10 mouse cellular contexts compared by ENCODE assay signal in the genomic region with DNA sequence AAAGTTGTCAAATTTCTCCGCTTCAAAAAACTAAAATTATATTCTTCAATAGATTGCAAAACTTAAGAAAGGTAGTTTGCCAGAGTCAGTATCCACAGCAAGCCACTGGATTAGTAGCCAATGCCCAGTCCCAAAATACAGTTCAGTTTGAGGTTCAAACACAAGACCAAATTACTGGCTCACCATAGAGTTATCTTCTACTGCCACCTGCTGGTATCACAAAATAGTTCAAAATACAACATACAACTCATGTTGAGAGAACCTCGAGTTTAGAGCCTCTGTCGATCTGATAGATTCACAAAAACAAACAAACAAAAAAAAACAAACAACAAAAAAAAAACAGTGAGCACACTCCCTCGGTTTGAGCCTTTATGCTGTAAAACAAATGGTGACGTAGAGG. TPM values are rescaled to one million over a fixed set of nuclear protein-coding genes. Genes with fewer than 3 reads are reported as not detected.
DNase-seq lines count a peak whose midpoint lies in the region; ATAC-seq and TF ChIP-seq lines count a peak whose summit lies in the region.
"Had no signal": no experiment of that assay in that cellular context is flagged by ENCODE, and none has a peak within 500 bp of the region (broad histone marks: within the 10 kb centered on the region; RNA-seq: fewer than 3 reads in every experiment).

No protein-coding gene starts in this region.

- H3K9ac ChIP-seq in liver, adult 2 months (ENCODE audit: low read depth, low read length), result no peak overlapping the region
- no peak overlapping the region for H3K9ac ChIP-seq in liver, embryonic 12.5 days
- H3K9ac ChIP-seq in liver, postnatal 0 days (replicated peaks), result no peak overlapping the region
- H3K9ac ChIP-seq: heart, embryonic 13.5 days; lung, embryonic 15.5 days had no signal

- H3K27me3 ChIP-seq in liver, adult 2 months (ENCODE audit: control insufficient read depth, insufficient read depth, low read length), result no peaks in the 10 kb centered on the region
- H3K27me3 ChIP-seq in liver, embryonic 12.5 days (replicated peaks), result no peaks in the 10 kb centered on the region
- no peaks in the 10 kb centered on the region for H3K27me3 ChIP-seq in liver, postnatal 0 days (ENCODE audit: insufficient read depth, low read length)
- H3K27me3 ChIP-seq: heart, embryonic 13.5 days; lung, embryonic 15.5 days had no signal

- H3K36me3 ChIP-seq in liver, adult 2 months (ENCODE audit: control insufficient read depth, insufficient read depth, low read length), result peaks cover 3% of the 10 kb centered on the region; the same call in 1 of the 2 replicates
- no peaks in the 10 kb centered on the region for H3K36me3 ChIP-seq in liver, embryonic 12.5 days
- no peaks in the 10 kb centered on the region for H3K36me3 ChIP-seq in liver, postnatal 0 days (replicated peaks; ENCODE audit: insufficient read depth, low read length)
- H3K36me3 ChIP-seq: lung, embryonic 15.5 days had no signal

- no peaks in the 10 kb centered on the region for H3K4me1 ChIP-seq in liver, adult 2 months (ENCODE audit: control insufficient read depth, insufficient read depth, low read length)
- H3K4me1 ChIP-seq in liver, embryonic 12.5 days, result no peaks in the 10 kb centered on the region
- H3K4me1 ChIP-seq in liver, postnatal 0 days (ENCODE audit: insufficient read depth), result no peaks in the 10 kb centered on the region
- H3K4me1 ChIP-seq: heart, embryonic 13.5 days; lung, embryonic 15.5 days had no signal

- no peak for ATAC-seq in liver, embryonic 12.5 days
- ATAC-seq in liver, postnatal 0 days, result no peak

- no peaks in the 10 kb centered on the region for H3K79me2 ChIP-seq in liver, adult 2 months (ENCODE audit: control insufficient read depth, insufficient read depth, low read length)

- no peak for TF ChIP-seq POLR2A in liver, adult 2 months (IDR thresholded peaks at IDR 0.05; ENCODE audit: extremely low read depth, insufficient read depth, low read length)

- peak; percentile 15 for DNase-seq in gastrocnemius, adult 18-20 months (ENCODE audit: low spot score)
- no peak for DNase-seq in gastrocnemius, postnatal 4 days (ENCODE audit: low spot score in 2 of 2)
- peak; percentile 24 for DNase-seq in liver, adult 2 months (ENCODE audit: extremely low read depth, low read depth, low spot score)
- peak; percentile 59 for DNase-seq in MN1 (ENCODE audit: low spot score)
- DNase-seq in liver, postnatal 0 days, result no peak
- DNase-seq in natural killer cell, adult 2 months (ENCODE audit: low spot score in 2 of 2), result no peak
- no peak for DNase-seq in T-cell, adult 2 months (ENCODE audit: low spot score)

- 57% methylated on average over 5 of the region's 5 CpGs for WGBS in liver, adult 2 months
- 45% methylated on average over 5 of the region's 5 CpGs for WGBS in liver, embryonic 12.5 days (ENCODE audit: insufficient replicate concordance)
- WGBS in liver, postnatal 0 days (ENCODE audit: insufficient replicate concordance), result 47% methylated on average over 5 of the region's 5 CpGs

- H3K4me3 ChIP-seq in liver, adult 2 months (ENCODE audit: insufficient read depth, low read depth, low read length), result no peak overlapping the region
- H3K4me3 ChIP-seq in liver, embryonic 12.5 days, result no peak overlapping the region
- H3K4me3 ChIP-seq in liver, postnatal 0 days (ENCODE audit: low read depth, low read length), result no peak overlapping the region
- H3K4me3 ChIP-seq: heart, embryonic 13.5 days; lung, embryonic 15.5 days had no signal

- 0 out of 2 replicates have a peak, but pooled peaks have one; percentile 19 for TF ChIP-seq CTCF in liver, adult 2 months (IDR thresholded peaks at IDR 0.05; ENCODE audit: low read depth, low read length)
- peak; percentile 59 for TF ChIP-seq CTCF in liver, postnatal 0 days (IDR thresholded peaks at IDR 0.05; ENCODE audit: low read depth)

- H3K9me3 ChIP-seq in liver, embryonic 12.5 days (replicated peaks), result no peaks in the 10 kb centered on the region
- no peaks in the 10 kb centered on the region for H3K9me3 ChIP-seq in liver, postnatal 0 days (ENCODE audit: low read length)
- H3K9me3 ChIP-seq: heart, embryonic 13.5 days; lung, embryonic 15.5 days had no signal

- H3K27ac ChIP-seq in liver, adult 2 months (replicated peaks; ENCODE audit: insufficient read depth, low read depth, low read length), result no peak overlapping the region
- no peak overlapping the region for H3K27ac ChIP-seq in liver, embryonic 12.5 days
- no peak overlapping the region for H3K27ac ChIP-seq in liver, postnatal 0 days (ENCODE audit: low read depth)
- H3K27ac ChIP-seq: heart, embryonic 13.5 days; lung, embryonic 15.5 days had no signal

- no peak for TF ChIP-seq EP300 in liver, postnatal 0 days (IDR thresholded peaks at IDR 0.05; ENCODE audit: low read depth)

- no peak overlapping the region for H3K4me2 ChIP-seq in liver, embryonic 12.5 days
- H3K4me2 ChIP-seq in liver, postnatal 0 days (ENCODE audit: low read depth, low read length), result no peak overlapping the region
- H3K4me2 ChIP-seq: heart, embryonic 13.5 days; lung, embryonic 15.5 days had no signal

RNA-seq across cellular contexts. Expression of a gene that starts 42.4 kb away (rescaled TPM):
- total RNA-seq in gastrocnemius, adult 18-20 months (2021), result 10 to 100 TPM; 10.5 to 12.1 TPM
- total RNA-seq in gastrocnemius, postnatal 4 days (2021), result 10 to 100 TPM; 10.4 to 11.8 TPM
- 3.6 and 4.2 TPM in 2 replicates for total RNA-seq in liver, adult 2 months (2014; rRNA removed)
- polyA plus RNA-seq in liver, adult 2 months (2012; rRNA removed), result 1.3 and 1.5 TPM in 2 replicates
- 3.9 and 4.8 TPM in 2 replicates for polyA plus RNA-seq in liver, embryonic 12.5 days (2016; fragmentation: Nextera tagmentation; extraction: Ambion mirVana)
- 2.5 and 3.1 TPM in 2 replicates for polyA plus RNA-seq in liver, postnatal 0 days (2015; fragmentation: Nextera tagmentation; extraction: Ambion mirVana)

Comparison
In these comparisons a context has a peak if more than half of its experiments do, and no peak if none do; other contexts are left out.
1. DNase-seq: peak in gastrocnemius, adult 18-20 months (single experiment), liver, adult 2 months (single experiment) and MN1 (single experiment); none in gastrocnemius, postnatal 4 days (0 of 2), liver, postnatal 0 days (single experiment), natural killer cell, adult 2 months (0 of 2) and T-cell, adult 2 months (single experiment).